Mouse (Mus musculus): ENCODE results near the gene Pccb. TPM values are rescaled to one million over a fixed set of nuclear protein-coding genes. Genes with fewer than 3 reads are reported as not detected.

Pccb gene
- 10 to 100 TPM; 17.6 to 19.3 TPM for total RNA-seq (2023)

GRCm38 (mm10) chr9:101034448-101035098 lies at the start of gene Pccb:
Gene Pccb (minus strand): TSS chr9:101034898.

DNA sequence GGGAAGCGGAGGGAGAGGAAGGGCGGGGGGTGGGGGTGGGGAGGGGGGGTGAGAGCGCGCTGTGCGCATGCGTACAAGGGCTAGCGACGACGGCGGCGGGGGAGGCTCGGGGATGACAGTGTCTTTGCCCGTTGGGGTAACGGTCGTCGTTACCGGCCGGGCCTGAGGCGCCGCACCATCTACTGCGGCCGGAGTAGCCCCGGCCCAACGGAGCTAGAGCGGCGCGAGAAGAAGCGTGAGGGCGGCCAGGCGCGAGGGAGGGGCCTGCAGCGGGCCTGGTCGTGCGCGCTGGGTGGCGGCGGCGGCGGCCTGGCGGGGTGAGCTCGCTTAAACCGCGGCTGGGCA lies 39.3 kb upstream of the Pccb start, which contains the start of gene Msl2:
TSS of gene Msl2 (plus strand) at position 115 of the 345 bp plus-strand sequence.

Other genes with a start within 250 kb of the Pccb start
- 100 to 1,000 TPM; 156 to 170 TPM for gene Msl2, start 39.2 kb upstream of the Pccb start, total RNA-seq (2023)
- 1 to 10 TPM; 1.5 TPM for gene Ppp2r3a, start 216.9 kb upstream of the Pccb start, total RNA-seq (2023)

Measured in T-cell, adult 66 days (primary cell).